Mouse (Mus musculus): ENCODE results near the gene Cacna1h. TPM values are rescaled to one million over a fixed set of nuclear protein-coding genes. Genes with fewer than 3 reads are reported as not detected.

Cacna1h gene
- polyA plus RNA-seq, 1 experiment = 118 TPM

DNA sequence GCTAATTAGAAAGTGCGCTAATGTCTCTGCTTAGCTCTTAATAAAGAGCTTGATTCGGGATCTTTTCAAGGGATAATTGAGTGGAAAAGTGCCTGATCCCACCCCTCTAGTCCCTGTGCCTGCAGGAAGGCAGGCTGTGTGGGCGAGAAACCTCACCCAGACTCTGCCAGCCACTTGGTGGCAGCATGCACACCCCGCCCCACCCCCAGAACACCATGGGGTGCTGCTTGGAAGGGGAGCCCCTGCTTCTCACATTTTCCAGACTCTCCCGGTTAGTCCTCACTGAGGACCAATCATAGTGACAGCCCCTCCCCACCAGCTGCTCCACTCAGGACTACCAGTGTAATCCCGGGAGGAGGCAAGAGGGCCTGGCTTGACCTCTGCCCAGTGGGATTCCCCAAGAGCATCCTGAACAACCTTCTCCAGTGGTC lies 27.6 kb downstream of the Cacna1h start:
- TF ChIP-seq CTCF (IDR thresholded peaks at IDR 0.05; ENCODE audit: borderline replicate concordance, extremely low read depth, insufficient read depth, insufficient read length) = peak; percentile 34; the same call in 1 of the 2 replicates
- no peak for TF ChIP-seq POLR2A (IDR thresholded peaks at IDR 0.05; ENCODE audit: borderline replicate concordance, extremely low read depth, insufficient read depth, insufficient read length, poor library complexity, severe bottlenecking)
- DNase-seq (ENCODE audit: low read depth) = peak; percentile 89

DNA sequence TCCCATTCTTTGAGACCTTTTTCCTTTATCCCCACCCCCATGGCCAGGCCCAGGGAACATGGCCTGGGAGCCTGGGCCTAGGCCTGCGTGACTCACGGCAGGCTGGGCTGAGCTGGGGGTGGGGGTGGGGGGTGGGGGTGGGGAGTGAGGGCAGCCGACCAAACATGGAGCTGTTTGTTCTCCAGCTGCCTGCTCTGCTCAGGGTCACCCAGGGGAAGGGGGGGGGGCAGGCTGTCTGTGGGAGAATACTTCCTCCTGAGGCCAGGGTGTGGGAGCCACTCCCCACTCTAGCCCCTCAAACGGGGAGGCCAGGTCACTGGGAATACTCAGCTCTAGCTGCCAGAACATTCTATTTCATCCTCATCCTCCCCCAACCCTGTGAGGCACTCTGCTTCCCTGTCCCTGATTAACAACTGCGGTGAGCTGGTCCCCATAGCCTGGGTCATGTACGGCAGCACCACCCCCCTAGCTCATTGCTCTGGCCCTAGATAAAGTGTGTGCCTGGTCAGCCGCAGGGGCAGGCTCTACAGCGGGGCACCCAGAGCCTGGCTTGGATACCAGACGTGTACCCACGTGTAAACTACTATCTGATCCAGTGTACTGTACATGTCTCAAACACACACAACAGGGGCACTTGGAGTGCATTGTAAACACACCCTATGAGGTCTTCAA lies 28.2 kb downstream of the Cacna1h start:
- DNase-seq (ENCODE audit: low read depth) = no peak
- TF ChIP-seq CTCF (IDR thresholded peaks at IDR 0.05; ENCODE audit: borderline replicate concordance, extremely low read depth, insufficient read depth, insufficient read length) (no peak), POLR2A (IDR thresholded peaks at IDR 0.05; ENCODE audit: borderline replicate concordance, extremely low read depth, insufficient read depth, insufficient read length, poor library complexity, severe bottlenecking) (no peak)

DNA sequence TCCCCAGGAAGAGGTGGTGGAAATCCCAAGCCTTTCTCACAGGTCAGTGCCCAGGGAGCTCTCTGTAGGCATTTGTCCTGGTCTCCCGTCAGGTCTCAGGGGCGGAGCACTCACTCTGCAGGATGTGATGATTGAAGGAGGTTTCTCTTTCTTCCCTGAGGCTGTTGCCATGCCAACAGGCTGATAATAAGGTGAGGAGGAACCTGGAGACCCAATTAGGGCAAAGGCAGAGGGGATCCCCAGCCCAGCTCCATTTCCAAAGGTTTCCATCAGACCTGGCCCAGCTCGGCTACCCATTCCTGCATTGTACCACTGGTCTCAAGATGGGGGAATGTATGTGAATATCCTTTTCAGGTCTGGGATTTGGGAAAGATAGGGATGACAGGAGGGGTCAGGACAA lies 29.4 kb downstream of the Cacna1h start:
- no peak for TF ChIP-seq POLR2A (IDR thresholded peaks at IDR 0.05; ENCODE audit: borderline replicate concordance, extremely low read depth, insufficient read depth, insufficient read length, poor library complexity, severe bottlenecking)
- TF ChIP-seq CTCF (IDR thresholded peaks at IDR 0.05; ENCODE audit: borderline replicate concordance, extremely low read depth, insufficient read depth, insufficient read length) = no peak
- peak; percentile 77 for DNase-seq (ENCODE audit: low read depth)

DNA sequence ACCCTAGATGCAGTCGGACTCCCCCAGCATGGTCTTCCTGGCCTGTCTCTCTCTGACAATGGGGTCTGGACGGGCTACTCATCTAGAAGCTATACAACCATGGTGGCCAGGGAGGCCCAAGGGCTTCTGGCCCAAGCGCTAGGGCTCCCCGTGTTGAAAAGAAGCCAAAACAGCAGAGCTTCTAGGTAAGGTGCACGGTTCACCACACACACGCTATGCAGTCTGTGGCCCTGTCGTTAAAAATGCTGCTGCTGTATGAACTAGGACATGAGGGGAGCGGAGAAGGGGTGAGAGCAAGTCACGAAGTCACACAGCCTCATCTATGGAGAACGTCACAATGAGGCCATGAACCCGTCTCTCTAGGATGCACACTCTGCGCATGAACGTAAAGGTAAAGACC lies 31.4 kb downstream of the Cacna1h start:
- DNase-seq (ENCODE audit: low read depth) = no peak
- TF ChIP-seq CTCF (IDR thresholded peaks at IDR 0.05; ENCODE audit: borderline replicate concordance, extremely low read depth, insufficient read depth, insufficient read length) = no peak
- TF ChIP-seq POLR2A (IDR thresholded peaks at IDR 0.05; ENCODE audit: borderline replicate concordance, extremely low read depth, insufficient read depth, insufficient read length, poor library complexity, severe bottlenecking) = no peak

DNA sequence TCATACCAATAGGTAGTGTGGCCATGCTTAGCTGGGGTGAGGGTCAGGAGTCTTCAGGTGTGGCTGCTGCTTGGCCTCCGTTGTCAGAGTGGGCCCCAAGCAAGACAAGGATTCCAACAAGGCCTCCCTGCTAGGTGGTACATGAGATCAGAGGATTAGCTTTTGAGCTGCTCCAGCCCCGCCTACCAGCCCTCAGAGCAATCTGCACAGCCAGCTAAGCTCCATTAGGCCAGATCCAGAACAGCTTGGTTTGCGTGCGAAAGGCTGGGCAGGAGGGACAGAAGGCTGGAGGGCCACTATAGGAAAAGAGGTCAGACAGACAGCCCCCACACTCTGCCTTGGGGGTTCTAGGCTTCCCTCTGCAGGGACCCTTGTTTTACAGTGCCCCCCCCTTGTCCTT lies 32.1 kb downstream of the Cacna1h start:
- TF ChIP-seq CTCF (IDR thresholded peaks at IDR 0.05; ENCODE audit: borderline replicate concordance, extremely low read depth, insufficient read depth, insufficient read length) (no peak), POLR2A (IDR thresholded peaks at IDR 0.05; ENCODE audit: borderline replicate concordance, extremely low read depth, insufficient read depth, insufficient read length, poor library complexity, severe bottlenecking) (no peak)
- DNase-seq (ENCODE audit: low read depth) = no peak

DNA sequence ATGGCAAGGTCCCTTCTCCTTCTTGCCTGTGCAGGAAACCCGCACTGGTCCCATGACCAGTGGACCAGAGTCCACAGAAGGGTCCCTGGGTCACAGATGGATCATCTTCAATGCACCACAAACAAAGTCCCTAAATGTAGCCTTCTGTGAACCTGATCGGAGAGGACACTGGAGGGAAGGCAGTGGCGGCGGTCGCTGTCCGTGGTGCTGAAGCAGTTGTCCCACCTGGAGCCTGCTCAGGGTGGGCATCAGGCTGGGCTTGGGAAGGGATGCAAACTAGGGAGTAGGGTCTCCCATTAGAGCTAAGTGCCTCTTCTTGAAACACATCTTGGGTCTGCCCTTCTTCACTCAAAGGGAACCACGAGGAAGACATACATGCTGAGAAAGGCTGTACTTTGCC lies 33.1 kb downstream of the Cacna1h start:
- DNase-seq (ENCODE audit: low read depth) = no peak
- TF ChIP-seq POLR2A (IDR thresholded peaks at IDR 0.05; ENCODE audit: borderline replicate concordance, extremely low read depth, insufficient read depth, insufficient read length, poor library complexity, severe bottlenecking) = no peak
- TF ChIP-seq CTCF (IDR thresholded peaks at IDR 0.05; ENCODE audit: borderline replicate concordance, extremely low read depth, insufficient read depth, insufficient read length) = no peak

DNA sequence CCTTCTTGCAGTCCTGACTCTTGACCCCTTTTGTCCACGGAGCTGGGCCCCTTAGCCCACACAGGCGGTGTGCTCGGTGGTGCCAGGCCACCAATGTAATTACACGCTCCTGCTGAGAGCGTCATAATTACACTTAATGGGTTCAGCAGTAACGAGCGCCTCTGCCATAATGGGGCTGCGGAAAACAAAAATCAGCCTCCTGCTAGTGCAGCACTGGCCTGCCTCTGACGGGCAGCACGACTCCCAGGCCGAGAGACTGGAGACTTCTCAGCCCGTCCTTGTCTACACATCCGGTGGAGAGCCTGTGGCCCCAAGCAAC lies 35.1 kb downstream of the Cacna1h start:
- DNase-seq (ENCODE audit: low read depth) = peak; percentile 67
- TF ChIP-seq CTCF (IDR thresholded peaks at IDR 0.05; ENCODE audit: borderline replicate concordance, extremely low read depth, insufficient read depth, insufficient read length) (no peak), POLR2A (IDR thresholded peaks at IDR 0.05; ENCODE audit: borderline replicate concordance, extremely low read depth, insufficient read depth, insufficient read length, poor library complexity, severe bottlenecking) (no peak)

DNA sequence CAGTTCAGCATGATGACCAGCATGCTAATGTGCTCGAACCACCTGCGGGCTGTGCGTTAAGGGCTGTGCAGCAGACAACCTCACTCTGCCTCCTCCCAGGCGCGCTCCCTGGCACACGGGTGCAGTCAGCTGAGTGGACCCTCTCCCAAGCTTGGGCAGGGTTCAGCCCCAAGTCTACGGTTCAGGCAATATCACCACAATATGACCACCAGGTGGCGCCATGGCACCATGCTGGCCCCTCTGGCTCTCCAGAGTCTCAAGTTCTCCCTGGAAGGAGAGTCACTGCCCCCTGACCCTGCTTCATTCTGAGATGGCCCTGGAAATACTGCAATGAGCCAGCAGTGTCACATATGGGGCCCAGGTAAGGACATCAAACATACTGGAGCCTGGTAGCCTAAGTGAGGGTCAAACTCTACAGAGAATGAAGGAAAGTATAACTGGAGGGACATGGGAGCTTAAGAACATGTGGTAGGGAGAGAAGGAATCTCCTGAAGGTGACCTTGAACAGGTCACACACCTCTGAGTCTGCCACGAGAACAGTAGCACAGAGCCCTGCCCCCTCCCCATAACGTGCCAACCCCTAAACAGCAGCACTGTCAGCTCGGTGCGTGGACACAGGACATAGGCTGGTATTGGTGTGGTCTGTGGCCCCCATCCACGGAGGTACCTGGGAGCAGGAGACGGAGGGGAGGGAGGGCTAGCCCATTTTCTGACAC lies 35.6 kb downstream of the Cacna1h start:
- TF ChIP-seq CTCF (IDR thresholded peaks at IDR 0.05; ENCODE audit: borderline replicate concordance, extremely low read depth, insufficient read depth, insufficient read length) = peak; percentile 95
- TF ChIP-seq POLR2A (IDR thresholded peaks at IDR 0.05; ENCODE audit: borderline replicate concordance, extremely low read depth, insufficient read depth, insufficient read length, poor library complexity, severe bottlenecking) = no peak
- peak; percentile 85 for DNase-seq (ENCODE audit: low read depth)

DNA sequence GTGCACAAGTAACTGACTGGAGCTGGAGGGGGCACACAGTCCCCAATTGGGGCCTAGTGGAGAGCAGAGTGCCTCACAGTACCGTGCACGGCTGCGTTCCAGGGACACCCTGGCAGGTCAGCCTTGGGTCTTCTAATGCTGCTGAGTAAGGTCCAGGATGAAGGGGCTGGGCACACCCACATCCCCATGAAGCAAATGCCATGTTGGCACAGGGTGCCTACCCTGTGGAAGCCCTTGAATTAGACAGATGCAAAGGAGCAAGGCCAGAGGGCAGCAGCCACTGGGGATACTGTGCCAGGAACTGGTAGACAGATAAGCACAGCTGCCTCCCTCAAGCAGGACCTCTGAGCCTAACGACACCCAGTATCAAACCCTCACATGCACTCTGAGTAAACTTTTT lies 39.1 kb downstream of the Cacna1h start:
- TF ChIP-seq CTCF (IDR thresholded peaks at IDR 0.05; ENCODE audit: borderline replicate concordance, extremely low read depth, insufficient read depth, insufficient read length) = no peak
- DNase-seq (ENCODE audit: low read depth) = no peak

DNA sequence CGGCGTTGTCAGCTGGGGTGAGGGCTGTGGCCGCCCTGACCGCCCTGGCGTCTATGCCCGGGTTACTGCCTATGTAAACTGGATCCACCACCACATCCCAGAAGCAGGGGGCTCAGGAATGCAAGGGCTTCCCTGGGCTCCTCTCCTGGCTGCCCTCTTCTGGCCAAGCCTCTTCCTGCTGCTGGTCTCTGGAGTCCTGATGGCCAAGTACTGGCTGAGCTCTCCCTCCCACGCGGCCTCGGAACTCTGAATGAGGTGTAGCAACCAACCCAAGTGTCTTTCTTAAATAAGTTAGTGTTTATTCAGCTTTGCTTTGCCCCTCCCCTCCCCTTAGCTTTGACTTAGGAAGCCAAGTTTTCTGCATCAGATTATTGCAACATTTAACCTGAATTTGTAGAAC lies 59.6 kb downstream of the Cacna1h start:
- DNase-seq (ENCODE audit: low read depth) = peak; percentile 23
- TF ChIP-seq CTCF (IDR thresholded peaks at IDR 0.05; ENCODE audit: borderline replicate concordance, extremely low read depth, insufficient read depth, insufficient read length) (peak; percentile 42; the same call in 1 of the 2 replicates), POLR2A (IDR thresholded peaks at IDR 0.05; ENCODE audit: borderline replicate concordance, extremely low read depth, insufficient read depth, insufficient read length, poor library complexity, severe bottlenecking) (no peak)

DNA sequence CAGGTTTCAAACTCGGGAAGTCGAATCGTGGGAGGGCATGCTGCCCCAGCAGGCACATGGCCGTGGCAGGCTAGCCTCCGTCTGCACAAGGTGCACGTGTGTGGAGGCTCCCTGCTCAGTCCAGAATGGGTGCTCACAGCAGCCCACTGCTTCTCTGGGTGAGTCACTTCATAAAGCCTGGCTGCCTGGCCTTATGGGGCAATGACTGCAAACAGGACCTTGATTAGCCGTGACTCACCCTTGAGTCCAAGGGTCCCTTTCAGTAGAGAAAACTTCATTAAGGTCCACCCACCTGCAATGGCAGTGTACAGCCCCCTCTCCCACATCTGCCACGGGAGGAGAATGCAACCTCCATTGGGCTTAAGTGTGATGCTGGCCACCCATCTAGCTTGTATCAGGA lies 61.1 kb downstream of the Cacna1h start:
- no peak for TF ChIP-seq CTCF (IDR thresholded peaks at IDR 0.05; ENCODE audit: borderline replicate concordance, extremely low read depth, insufficient read depth, insufficient read length)
- no peak for DNase-seq (ENCODE audit: low read depth)

DNA sequence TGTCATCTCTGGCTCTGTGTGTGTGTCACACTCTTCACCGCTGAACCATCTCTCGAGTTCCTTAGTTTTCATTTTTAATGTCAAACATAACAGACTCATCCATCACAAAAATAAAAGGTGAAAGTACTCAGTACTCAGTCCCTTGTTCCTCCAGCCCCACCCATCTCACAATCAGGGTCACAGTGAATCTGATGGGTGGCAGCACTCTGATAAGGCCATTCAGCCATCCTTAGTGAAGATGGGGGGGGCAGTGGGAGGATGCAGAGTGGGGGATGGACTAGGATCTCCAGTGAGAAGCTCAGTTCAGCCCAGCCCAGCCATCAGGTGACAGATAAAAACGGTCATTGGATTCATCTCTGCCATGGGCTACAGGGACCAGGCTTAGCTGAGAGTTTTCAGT lies 64.6 kb downstream of the Cacna1h start, which contains the start of gene Tpsg1:
Tpsg1 (plus strand) TSS at position 301 of the 400 bp plus-strand sequence.
- no peak for TF ChIP-seq CTCF (IDR thresholded peaks at IDR 0.05; ENCODE audit: borderline replicate concordance, extremely low read depth, insufficient read depth, insufficient read length)
- no peak for TF ChIP-seq POLR2A (IDR thresholded peaks at IDR 0.05; ENCODE audit: borderline replicate concordance, extremely low read depth, insufficient read depth, insufficient read length, poor library complexity, severe bottlenecking)
- no peak for DNase-seq (ENCODE audit: low read depth)

Data from brain, embryonic 14.5 days (tissue).